19 mouse cellular contexts compared by ENCODE assay signal in genomic region chr13:3876448-3876847, GRCm38 (mm10). TPM values are rescaled to one million over a fixed set of nuclear protein-coding genes. Genes with fewer than 3 reads are reported as not detected.
DNase-seq lines count a peak whose midpoint lies in the region; ATAC-seq and TF ChIP-seq lines count a peak whose summit lies in the region.
"Had no signal": no experiment of that assay in that cellular context is flagged by ENCODE, and none has a peak within 500 bp of the region (broad histone marks: within the 10 kb centered on the region; RNA-seq: fewer than 3 reads in every experiment).

No protein-coding gene starts in this region.

- no peak for ATAC-seq in erythroid progenitor cell, adult 5-6 weeks (replicated peaks; ENCODE audit: low FRiP score, poor library complexity, severe bottlenecking)
- ATAC-seq in inflammation-experienced regulatory T-cells, adult 6 months: no peak
- ATAC-seq: Patski had no signal

- DNase-seq in left cerebral cortex, postnatal 4 days: peak; percentile 8
- DNase-seq in left cerebral cortex, adult 2 months (ENCODE audit: extremely low spot score in 1 of 2, low spot score in 2 of 2): no peak
- peak; percentile 14 for DNase-seq in retina, postnatal 1 day
- no peak for DNase-seq in retina, embryonic 14.5 days (ENCODE audit: low spot score)
- peak; percentile 25 to 40 for DNase-seq in layer of hippocampus, postnatal 10 days (ENCODE audit: low spot score in 2 of 2)
- DNase-seq: cerebellum, adult 9-10 months; right cerebral cortex, postnatal 14 days had no signal

- H3K27ac ChIP-seq in left cerebral cortex, adult 2 months: no peak overlapping the region
- H3K27ac ChIP-seq: embryonic facial prominence, embryonic 12.5 days; hindbrain, embryonic 14.5 days; kidney, postnatal 0 days; macrophage had no signal

- H3K4me3 ChIP-seq in left cerebral cortex, adult 2 months: no peak overlapping the region
- H3K4me3 ChIP-seq: embryonic facial prominence, embryonic 12.5 days had no signal

- no peak for TF ChIP-seq CTCF in left cerebral cortex, adult 2 months (IDR thresholded peaks at IDR 0.05)

- intact Hi-C loops in left cerebral cortex, postnatal 4 days (cut with DNase I): no loop called here
- intact Hi-C loops in left cerebral cortex, adult 2 months (cut with DNase I): no loop called here

RNA-seq across cellular contexts. Expression of gene Calm5, which starts 22.5 kb away (rescaled TPM):
- total RNA-seq in left cerebral cortex, postnatal 4 days (2021): not detected
- not detected for total RNA-seq in left cerebral cortex, adult 2 months (2021)
- not detected for total RNA-seq in layer of hippocampus, postnatal 10 days (2021)
- total RNA-seq in erythroid progenitor cell, adult 5-6 weeks (2015; ENCODE audit: low replicate concordance): not detected in 2 replicates
- total RNA-seq in erythroid progenitor cell, adult 5-6 weeks (2017; ENCODE audit: low replicate concordance): not detected in 2 replicates
- not detected for polyA plus RNA-seq in inflammation-experienced regulatory T-cells, adult 6 months (2017; shearing (Covaris generic))
- total RNA-seq: CH12.LX; left cerebral cortex, adult 8-10 months; neutrophil, adult 5-6 weeks had no signal
- polyA plus RNA-seq: embryonic facial prominence, embryonic 12.5 days; gonadal fat pad, adult 2 months; heart, postnatal 0 days; hindbrain, embryonic 14.5 days; kidney, postnatal 0 days; macrophage; Patski had no signal

RNA-seq across cellular contexts. Expression of gene Calm4, which starts 38.9 kb away (rescaled TPM):
- not detected for total RNA-seq in left cerebral cortex, postnatal 4 days (2021)
- total RNA-seq in left cerebral cortex, adult 2 months (2021): not detected
- not detected for total RNA-seq in layer of hippocampus, postnatal 10 days (2021)
- total RNA-seq in erythroid progenitor cell, adult 5-6 weeks (2015; ENCODE audit: low replicate concordance): not detected in 2 replicates
- not detected in 2 replicates for total RNA-seq in erythroid progenitor cell, adult 5-6 weeks (2017; ENCODE audit: low replicate concordance)
- polyA plus RNA-seq in inflammation-experienced regulatory T-cells, adult 6 months (2017; shearing (Covaris generic)): not detected
- total RNA-seq: CH12.LX; left cerebral cortex, adult 8-10 months; neutrophil, adult 5-6 weeks had no signal
- polyA plus RNA-seq: gonadal fat pad, adult 2 months; heart, postnatal 0 days; hindbrain, embryonic 14.5 days; kidney, postnatal 0 days; macrophage; Patski had no signal

RNA-seq across cellular contexts. Expression of gene Net1, which starts 41.6 kb away (rescaled TPM):
- 10 to 100 TPM; 21.1 to 21.4 TPM for total RNA-seq in left cerebral cortex, postnatal 4 days (2021)
- 10 to 100 TPM; 54.9 to 73.7 TPM for total RNA-seq in left cerebral cortex, adult 2 months (2021)
- 10 to 100 TPM; 21.4 to 24.0 TPM for total RNA-seq in layer of hippocampus, postnatal 10 days (2021)
- 133 and 156 TPM in 2 replicates for total RNA-seq in erythroid progenitor cell, adult 5-6 weeks (2015; ENCODE audit: low replicate concordance)
- total RNA-seq in erythroid progenitor cell, adult 5-6 weeks (2017; ENCODE audit: low replicate concordance): 193 and 201 TPM in 2 replicates
- polyA plus RNA-seq in inflammation-experienced regulatory T-cells, adult 6 months (2017; shearing (Covaris generic)): 10 to 100 TPM; 24.1 to 29.7 (median 27.0) TPM

RNA-seq across cellular contexts. Expression of gene Tubal3, which starts 41.6 kb away (rescaled TPM):
- not detected for total RNA-seq in left cerebral cortex, postnatal 4 days (2021)
- not detected for total RNA-seq in left cerebral cortex, adult 2 months (2021)
- total RNA-seq in layer of hippocampus, postnatal 10 days (2021): not detected
- not detected in 2 replicates for total RNA-seq in erythroid progenitor cell, adult 5-6 weeks (2015; ENCODE audit: low replicate concordance)
- not detected in 2 replicates for total RNA-seq in erythroid progenitor cell, adult 5-6 weeks (2017; ENCODE audit: low replicate concordance)
- under 1 TPM in 1 of 3 experiments, not detected in 2; 0.67 TPM for polyA plus RNA-seq in inflammation-experienced regulatory T-cells, adult 6 months (2017; shearing (Covaris generic))
- total RNA-seq: left cerebral cortex, adult 8-10 months; neutrophil, adult 5-6 weeks had no signal
- polyA plus RNA-seq: embryonic facial prominence, embryonic 12.5 days; gonadal fat pad, adult 2 months; heart, postnatal 0 days; hindbrain, embryonic 14.5 days; kidney, postnatal 0 days; macrophage; Patski had no signal

Comparison
In these comparisons a context has a peak if more than half of its experiments do, and no peak if none do; other contexts are left out.
1. DNase-seq: peak in left cerebral cortex, postnatal 4 days (single experiment), retina, postnatal 1 day (single experiment) and layer of hippocampus, postnatal 10 days (2 of 2); none in left cerebral cortex, adult 2 months (0 of 2) and retina, embryonic 14.5 days (single experiment).